Mouse (Mus musculus) embryonic fibroblast, embryonic 13.5 days (primary cell): ENCODE measurements at regions not wholly inside any gene's neighbourhood (a gene's known extent, or its start where the extent isn't known, plus 50 kb on each side); places are given as distances from the start of the nearest gene placed in this dataset.

Experiments
- CTCF ChIP-seq: IDR thresholded peaks from 2 replicates; pipeline ENCODE4 v1.5.1; 2011; ENCODE audit warnings: mild to moderate bottlenecking, control low read depth, low read length, moderate library complexity, borderline replicate concordance; ENCODE audit not compliant: insufficient read depth
- POLR2A ChIP-seq: IDR thresholded peaks from 2 replicates; pipeline ENCODE4 v1.6.1; 2011; ENCODE audit warnings: low read depth, mild to moderate bottlenecking, control low read depth, low read length, moderate library complexity

DNA sequence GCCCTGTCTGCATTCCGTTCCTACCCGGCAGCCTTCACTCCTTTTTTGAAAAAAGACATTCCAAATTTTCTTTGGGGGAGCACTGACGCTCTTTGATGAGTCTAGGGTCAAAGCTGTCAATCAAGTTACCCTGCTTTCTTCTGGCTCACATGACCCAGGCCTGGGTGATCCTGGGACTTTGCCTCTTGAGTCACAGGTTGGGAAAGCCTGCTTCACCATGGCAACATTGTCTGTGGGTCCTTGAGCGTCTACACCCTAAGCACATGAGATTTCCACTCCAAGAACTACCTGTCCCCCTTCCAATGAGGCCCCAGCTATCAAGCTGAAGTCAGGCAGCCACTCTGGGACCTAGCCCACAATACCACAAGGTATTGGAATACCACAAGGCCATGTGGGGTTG is 73.5 kb downstream of the Lsm3 start:
- no peak for TF ChIP-seq POLR2A
- TF ChIP-seq CTCF = no peak
